Mouse (Mus musculus): ENCODE measurements at regions not wholly inside any gene's neighbourhood (a gene's known extent, or its start where the extent isn't known, plus 50 kb on each side); places are given as distances from the start of the nearest gene placed in this dataset.

DNA sequence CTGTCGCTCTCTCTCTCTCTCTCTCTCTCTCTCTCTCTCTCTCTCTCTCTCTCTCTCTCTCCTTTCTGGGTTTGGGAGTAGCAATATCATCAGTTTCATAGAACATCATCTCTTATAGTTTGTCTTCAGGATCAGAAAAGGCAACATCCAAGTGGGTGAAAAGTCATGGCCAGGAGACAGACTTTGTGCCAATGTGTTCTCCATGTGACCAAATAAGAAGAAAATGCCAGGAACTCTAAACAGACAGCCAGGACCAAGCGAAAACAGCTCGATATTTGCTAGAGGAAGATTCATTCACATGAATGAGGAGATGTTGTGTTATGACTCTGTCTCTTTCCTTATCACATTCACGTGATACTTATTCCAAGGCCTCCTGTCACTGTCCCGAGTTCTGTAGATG, 1332.8 kb upstream of the A1bg start:
- no peak for DNase-seq (ENCODE audit: low read depth, low spot score)

DNA sequence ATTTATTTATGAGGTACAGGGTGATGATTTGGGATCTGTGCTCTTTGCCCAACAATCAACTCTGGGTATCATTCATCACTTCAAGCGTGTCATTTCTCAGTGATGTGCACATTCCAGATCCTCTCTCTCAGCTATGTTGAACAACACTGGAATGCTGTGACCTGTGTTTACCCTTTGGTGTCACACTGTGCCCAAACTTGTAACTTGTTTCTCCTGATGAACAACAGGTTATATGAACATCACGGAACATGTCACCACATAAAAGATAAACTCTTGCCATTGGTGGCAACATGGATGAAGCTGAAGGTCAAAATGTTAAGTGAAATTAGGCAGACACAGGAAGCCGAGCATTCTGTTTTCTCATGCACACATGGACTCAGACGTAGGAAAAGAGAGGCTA, 1330.9 kb upstream of the A1bg start:
- no peak for DNase-seq (ENCODE audit: low read depth, low spot score)

DNA sequence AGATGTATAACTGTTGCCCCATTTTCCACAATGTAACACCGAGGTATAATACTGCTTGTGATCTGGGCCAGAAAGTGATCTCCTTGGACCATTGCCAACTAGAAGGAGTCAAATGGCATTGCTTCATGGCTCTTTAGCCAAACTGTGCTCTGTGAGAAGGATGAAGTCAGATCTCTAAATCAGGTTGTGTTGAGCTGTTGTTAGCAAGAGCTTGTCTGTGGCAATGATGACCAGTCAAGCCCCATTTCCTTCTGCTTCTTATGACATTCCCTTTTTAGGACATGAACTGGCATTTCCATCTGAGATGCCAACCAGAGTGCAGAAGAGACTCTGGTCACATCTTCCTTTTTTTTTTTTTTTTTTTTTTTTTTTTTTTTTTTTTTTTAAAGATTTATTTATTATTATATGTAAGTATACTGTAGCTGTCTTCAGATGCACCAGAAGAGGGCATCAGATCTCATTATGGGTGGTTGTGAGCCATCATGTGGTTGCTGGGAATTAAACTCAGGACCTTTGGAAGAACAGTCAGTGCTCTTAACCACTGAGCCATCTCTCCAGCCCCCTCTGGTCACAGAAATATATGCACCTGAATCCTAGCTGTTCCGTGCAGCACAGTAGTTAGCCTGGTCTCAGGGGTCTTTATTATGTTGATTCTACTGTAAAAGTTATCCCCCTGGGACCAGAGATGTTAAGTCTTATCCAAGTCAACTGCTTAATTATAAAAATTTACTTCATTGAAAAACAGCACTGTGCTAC, 1329.4 kb upstream of the A1bg start:
- peak; percentile 50 for DNase-seq (ENCODE audit: low read depth, low spot score)

DNA sequence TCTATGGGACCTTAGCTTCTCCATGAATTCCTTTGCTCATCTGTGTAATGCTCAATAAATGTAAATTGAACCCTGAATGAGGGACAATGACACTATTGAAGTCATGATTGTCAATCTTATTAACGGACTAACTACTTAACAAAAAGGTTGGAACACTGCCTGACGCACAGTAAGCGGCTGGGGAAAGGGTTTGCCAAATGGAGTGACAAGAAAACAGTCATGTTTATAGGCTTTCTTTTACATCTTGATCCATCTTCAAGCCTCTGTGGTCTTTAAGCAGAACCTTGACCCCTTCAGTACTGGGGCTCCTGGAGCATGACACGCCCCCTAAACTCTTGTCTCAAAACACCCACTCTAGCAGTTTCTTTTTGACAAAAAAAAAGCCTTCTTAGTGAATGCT, 1326.6 kb upstream of the A1bg start:
- DNase-seq (ENCODE audit: low read depth, low spot score): no peak

DNA sequence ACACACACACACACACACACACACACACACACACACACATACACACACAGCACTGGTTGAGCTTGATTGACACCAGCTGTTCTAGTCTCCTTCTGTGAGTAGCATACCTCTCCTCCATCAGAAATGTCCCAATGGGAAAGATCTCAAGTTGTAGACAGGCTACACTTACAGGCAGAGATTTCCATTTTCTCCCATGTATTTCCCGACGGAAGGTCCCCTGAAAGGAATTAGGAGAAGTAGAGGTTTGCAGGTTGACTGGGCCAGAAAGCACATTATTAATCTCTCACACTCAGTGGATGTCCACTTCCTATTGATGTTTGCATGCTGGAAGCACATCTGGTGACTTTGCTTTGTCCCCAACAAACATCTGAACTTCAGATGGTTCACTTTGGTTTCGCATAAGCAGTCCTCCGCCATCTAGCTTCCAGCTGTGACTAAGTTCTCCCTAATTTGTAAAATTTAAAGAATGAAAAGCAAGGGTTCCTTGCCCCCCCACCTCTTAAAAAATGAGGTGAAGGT, 1323.8 kb upstream of the A1bg start:
- no peak for DNase-seq (ENCODE audit: low read depth, low spot score)

DNA sequence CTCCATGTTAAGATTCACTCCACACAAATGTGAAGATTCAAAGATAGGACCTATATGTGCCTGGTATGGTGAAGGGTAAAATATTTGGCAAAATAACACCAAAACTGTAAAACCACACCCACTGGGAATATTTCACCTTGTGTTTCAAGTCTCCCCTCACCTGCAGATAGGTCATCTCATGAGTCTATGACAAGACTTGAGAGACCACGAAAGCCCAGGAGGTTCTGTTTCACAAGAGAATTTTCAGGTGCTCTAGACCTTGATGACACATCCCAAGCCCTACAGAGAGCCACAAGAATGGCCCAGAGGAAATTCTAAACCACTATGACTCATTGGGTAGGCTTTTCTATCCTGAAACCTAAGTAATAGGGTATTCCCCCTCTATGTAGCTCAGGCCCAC, 1322.4 kb upstream of the A1bg start:
- no peak for DNase-seq (ENCODE audit: low read depth, low spot score)

DNA sequence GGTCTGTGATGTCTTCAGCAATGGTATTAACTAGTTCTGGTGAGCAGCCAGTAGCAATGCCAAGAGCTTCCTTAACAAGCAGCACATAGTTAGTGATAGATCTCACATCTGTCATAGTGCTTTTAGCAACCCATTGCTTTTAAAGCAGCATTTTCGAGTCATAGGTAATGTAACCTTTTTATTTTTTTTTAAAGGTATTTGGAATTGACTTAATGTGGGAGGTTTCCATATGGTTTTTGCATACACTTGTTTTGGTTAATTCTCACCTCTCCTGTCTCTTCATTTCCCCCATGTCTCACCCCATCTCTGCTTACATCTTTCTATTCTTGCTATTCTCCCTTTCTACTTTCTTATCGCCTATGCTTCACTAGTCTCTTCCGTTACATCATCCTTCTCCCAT, 1322.0 kb upstream of the A1bg start:
- no peak for DNase-seq (ENCODE audit: low read depth, low spot score)

DNA sequence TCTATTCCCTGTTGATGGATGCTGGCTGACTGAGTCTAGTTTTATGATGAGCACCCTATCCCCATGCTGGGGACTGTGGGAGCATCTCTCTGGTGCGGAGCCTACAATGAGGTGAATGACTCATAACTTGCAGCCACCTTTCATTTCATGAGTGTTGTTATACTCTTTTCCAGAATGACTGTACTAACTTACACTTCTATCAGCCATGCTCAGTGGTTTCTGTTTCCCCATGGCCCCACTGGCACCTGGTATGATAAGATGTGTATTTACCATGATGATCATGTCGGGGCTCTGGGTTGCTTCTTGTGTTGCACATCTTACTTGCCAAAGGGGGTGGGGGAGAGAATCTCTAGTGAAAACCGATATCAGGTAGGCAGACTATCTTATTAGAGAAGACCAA, 1317.2 kb upstream of the A1bg start:
- DNase-seq (ENCODE audit: low read depth, low spot score): no peak

DNA sequence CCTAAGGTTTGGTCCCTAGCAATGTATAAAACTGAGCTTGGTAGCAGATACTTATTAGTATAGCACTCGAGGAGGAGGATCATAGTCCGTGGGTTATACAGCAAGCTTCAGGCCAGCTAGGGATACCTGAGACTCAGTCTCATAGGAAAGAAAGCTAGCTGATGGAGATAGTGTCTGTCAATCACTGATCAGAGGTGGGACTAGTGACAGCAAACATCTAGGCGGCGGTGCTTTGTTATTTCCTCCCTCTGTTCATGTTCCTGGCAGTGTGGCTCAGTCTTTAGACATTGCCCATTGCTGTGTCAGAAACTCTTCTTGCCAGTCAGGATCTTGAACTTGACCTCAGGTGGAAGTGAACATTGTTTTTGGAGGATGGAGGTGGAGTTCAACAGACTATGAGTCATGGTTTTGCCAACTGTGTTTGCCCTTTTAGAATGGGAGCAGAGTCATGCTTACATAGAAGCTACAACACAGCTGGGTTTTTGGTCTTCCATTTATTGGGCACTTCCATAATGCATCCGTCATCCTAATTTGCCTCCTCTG, 1315.8 kb upstream of the A1bg start:
- DNase-seq (ENCODE audit: low read depth, low spot score): no peak

DNA sequence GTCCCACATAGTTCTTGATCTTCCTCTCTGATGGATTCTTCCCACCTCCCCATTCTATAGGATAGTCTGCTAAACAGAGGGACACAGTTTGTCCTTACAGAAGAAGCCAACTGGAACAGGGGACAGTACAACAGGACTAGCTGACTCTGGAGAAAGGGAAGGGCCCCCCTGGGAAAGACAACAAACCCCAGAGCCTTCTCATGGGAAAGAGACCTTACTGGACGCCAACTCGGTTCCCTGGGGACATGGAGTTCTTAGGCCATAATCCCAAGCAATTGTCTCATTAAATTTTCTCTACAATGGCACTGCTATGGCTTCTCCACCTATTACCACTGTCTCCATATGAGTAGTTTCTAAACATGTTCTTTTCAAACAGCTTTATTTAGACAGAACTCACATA, 1313.2 kb upstream of the A1bg start:
- no peak for DNase-seq (ENCODE audit: low read depth, low spot score)

DNA sequence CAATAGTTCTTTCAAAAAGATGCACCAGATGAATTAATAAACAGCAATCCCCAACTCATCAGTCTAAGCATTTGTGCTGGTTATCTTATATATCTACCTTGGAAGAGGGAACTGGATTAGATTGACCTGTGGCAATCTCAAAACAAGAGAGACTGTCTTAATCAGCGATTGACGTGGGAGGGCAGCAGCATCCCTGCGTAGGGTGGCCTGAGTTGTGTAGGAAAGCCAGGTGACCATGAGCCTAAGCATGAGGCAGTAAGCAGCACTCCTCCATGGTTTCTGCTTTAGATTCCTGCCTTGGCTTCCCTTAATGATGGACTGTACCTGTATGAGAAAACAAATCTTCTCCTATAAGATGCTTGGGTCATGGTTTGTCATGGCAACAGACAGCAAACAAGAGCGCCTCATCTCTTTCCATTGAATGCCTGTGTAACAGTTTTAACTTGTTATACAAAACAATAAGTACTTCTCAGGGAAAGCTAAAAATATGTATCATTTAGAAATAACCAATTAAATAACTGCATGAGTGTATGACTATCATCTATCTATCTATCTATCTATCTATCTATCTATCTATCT, 1311.5 kb upstream of the A1bg start:
- no peak for DNase-seq (ENCODE audit: low read depth, low spot score)

DNA sequence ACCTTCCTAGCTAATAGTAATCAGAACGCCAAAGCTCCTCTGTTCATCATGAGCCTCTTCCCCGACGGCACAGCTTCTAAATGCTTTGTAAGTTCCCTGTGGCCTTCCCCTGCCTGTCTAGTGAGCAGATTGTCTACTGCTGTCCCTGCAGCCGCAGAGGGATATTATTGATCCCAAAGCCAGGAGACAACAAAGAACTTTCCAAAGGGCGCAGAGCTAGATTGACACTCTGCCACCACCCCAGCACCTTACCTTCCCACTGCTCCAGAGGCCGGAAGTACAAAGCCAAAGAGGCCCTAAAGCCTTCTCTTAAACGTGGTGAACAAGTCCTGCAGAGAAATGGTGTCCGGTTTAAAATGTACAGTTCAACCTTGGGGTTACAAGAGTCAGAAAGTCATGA, 1310.3 kb upstream of the A1bg start:
- DNase-seq (ENCODE audit: low read depth, low spot score): no peak

DNA sequence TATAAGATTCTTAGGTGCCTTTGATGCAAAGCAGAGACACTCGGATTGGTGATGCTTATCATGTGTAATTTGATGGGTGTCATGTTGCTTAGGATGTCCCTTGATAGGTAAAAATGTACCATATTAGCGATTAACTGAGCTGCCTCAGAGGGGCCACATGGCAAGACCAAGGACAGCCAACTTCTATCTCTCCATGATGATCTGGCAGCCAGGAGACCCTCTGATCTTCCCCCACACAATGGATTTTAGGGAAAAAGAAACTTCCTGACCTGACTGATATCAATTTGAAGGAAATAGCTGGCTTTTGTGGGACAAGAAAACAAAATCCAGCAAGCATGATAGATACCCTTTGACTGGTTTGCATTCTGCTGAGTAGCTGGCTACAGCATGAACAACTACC, 1308.9 kb upstream of the A1bg start:
- DNase-seq (ENCODE audit: low read depth, low spot score): no peak

DNA sequence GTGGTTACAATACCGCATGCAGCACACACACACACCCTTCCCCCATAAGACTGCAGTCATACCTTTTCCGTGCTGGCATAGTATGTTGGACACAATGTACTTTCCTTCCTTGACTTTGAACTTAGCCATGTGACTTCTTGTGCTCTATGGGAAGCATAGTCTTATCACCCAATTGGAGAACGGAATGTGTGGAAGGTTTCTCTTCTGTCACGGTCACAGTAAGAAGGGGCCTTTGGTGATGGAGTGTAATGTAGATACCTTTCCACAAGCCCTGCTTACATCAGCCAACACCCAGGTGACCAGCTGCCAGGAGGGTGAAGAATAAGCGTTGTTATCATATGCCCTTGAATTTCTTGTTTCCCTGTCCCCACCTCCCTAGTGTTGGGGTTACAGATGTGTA, 1308.0 kb upstream of the A1bg start:
- DNase-seq (ENCODE audit: low read depth, low spot score): no peak

DNA sequence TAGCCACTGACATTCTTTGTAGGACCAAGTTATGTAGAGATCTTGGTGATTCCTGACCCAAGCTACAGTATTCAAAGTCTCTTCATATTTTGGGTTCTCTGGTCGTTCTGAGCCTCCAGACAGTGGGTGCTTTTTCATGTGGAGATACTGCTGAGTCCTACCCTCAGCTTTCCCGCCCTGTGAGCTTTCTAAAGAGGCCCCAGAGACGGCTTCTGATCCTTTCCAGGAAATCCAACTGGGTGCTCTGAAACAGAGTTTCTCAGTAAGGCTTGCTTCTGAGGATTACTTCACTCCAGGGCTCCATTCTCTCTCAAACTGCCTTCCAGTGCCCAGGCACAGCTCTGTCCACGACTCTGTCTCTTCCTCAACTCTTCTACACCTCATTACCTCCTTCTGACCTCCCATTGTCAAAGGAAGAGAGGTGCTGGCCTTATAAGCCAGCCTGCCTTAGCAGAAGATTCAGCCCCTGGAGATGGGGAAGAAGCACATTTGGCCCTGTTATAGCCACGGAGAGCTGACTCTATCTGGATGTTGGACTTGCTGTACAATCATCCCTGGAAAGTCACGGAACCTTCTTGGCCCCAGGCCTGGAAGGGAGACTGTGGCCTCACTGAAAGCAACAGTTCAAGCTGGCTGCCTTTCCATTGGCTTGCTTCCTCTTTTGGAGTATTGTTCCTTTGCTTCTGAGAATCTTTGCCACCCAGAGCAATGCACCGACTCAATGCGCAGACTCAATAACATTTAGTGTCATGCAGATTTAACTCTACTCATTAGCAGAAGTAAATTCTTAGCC, 1306.9 kb upstream of the A1bg start:
- no peak for DNase-seq (ENCODE audit: low read depth, low spot score)

DNA sequence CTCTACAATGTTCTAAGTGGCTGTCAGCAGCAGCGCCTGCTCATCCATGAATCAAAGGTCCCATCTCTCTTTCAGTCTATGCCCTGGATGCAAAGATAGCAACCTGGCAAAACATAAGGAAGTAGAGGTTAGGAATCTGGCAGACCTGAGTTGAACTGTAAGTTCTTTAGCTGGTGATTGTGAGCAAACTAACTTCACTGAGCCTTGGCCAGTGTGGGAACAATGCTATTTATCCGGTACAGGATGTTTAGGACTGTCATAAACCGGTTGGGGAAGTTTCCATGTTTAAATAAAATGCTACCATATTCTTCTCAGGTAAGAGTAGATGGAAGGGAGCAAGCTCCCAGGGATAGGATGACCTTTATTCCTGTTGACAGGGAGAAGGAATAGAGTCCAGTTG, 1306.2 kb upstream of the A1bg start:
- no peak for DNase-seq (ENCODE audit: low read depth, low spot score)

DNA sequence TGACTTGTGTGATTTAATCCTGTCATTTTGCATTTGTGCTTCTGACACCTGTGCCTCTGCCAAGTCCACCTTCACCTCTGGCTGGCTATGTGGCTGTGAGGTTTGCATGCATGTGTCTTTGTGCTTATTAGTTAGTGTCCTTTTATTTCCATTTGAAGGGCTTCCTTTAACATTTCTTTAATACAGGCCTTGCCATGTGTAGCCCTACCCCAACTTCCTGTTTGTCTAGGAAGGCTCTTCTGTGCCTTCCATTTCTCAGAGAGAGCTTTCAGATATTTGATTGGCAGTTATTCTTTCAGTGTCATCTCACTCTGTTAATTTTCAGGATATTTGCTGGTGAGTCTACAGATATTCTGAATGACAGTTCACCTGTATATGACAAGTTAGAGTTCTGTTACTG, 1302.0 kb upstream of the A1bg start:
- DNase-seq (ENCODE audit: low read depth, low spot score): no peak

DNA sequence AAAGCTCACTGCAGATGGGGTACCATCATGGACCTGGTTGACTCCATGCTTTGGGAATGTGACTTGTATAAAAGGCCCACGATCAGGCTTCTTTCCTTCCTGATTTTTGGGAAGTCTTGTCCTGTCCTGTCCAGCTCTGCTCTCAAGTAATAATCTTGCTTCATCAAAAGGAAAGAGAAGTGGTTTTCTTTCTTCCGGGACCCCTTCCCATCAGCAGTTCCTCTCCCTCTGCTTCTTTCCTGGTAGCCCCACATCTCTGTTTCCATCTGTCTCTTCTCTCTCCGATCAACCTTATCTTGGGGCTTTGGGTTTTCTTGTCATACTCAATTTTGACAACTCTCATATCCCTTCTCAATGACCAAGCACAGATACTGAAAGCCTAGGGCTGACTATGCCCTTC, 1301.4 kb upstream of the A1bg start:
- no peak for DNase-seq (ENCODE audit: low read depth, low spot score)

DNA sequence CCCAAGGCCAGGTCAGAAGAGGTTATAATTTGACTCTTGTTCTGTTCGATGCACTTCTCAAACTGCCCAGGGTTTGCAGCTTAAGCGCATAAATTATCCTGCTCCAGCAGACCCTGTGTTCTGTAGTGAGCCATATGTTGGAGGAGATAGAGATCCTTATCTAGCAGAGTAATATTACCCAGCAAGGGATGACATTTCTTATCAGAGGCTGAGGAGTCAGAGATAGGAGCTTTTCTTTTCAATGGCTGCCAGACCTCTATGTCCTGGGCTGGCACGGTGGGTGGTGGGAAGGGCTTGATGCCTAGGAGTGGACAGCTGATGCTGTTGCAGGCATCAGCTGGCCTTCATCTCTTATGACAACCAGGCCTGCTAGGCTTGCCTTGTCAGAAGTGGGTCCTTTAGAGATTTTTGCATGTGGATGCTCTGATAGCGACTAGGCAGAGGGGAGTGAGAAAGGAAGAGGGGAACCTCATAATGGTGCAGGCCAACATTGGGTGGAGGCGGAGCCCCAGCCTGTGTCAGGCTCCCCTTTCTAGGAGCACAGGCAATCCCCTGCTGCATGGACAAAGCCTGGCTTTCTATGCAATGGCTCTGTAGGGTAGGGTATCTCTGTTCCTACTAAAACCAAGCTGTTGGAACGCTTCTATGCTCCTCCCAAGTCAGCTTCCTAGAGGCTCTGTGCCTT, 1300.5 kb upstream of the A1bg start:
- DNase-seq (ENCODE audit: low read depth, low spot score): no peak

DNA sequence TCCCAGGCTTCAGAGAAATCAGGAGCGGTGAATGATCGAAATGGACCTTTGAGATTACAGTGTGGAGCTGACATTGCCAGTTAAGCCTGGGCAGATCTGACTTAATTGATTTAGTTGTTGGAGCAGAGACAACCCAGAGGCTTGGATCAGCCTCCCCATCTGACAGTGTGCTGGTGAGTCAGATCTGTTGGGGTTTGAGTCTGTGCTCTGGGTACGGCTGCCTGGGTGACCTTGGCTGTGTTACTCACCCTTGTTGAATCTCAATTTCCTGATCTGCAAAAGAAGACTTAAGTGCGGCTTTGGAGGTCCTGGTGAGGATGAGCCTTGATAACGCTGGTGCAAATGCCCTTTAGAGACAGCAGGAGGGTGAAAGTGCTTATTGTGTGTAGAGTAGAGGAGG, 1299.9 kb upstream of the A1bg start:
- DNase-seq (ENCODE audit: low read depth, low spot score): peak; percentile 29

DNA sequence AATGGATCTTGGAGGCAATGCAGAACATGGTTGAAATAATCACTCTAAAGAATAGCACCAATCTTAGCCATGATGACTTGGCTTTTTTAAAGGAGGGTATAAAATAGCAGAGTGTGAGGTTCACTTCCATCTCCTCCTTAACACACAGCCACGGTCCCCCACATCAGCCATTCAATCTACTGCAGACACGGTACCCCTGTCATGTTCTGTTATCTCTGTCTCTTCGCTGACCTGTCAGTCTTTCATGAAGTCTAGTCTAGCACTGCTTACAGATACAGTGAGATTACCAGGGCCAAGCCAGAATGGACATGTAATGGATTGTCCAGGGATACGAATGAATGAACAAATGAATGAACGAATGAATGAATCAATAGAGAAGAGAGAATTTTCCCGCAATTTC, 1299.4 kb upstream of the A1bg start:
- DNase-seq (ENCODE audit: low read depth, low spot score): no peak

Measured in R1 (cell line).